ENCODE assay signal across 17 mouse cellular contexts in the genomic region with DNA sequence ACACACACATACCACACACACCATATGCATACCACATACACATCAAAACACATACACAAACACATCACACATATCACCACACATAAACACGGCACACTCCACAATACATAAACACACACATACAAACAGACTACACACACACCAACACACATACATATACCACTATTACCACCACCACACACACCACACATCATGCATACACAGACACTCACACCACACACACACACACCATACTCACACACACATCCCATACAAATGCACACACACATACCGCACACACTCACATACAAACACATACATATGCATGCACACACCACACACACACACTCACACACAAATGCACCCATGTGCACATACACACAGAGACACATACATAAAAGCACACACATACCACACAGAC. TPM values are rescaled to one million over a fixed set of nuclear protein-coding genes. Genes with fewer than 3 reads are reported as not detected.
DNase-seq lines count a peak whose midpoint lies in the region; ATAC-seq and TF ChIP-seq lines count a peak whose summit lies in the region.
"Had no signal": no experiment of that assay in that cellular context is flagged by ENCODE, and none has a peak within 500 bp of the region (broad histone marks: within the 10 kb centered on the region; RNA-seq: fewer than 3 reads in every experiment).

No protein-coding gene starts in this region.

- peak in 1 of 2 experiments; percentile 3 for DNase-seq in heart, adult 2 months
- no peak for DNase-seq in heart, adult 9 months (ENCODE audit: low spot score in 2 of 2)
- no peak for DNase-seq in liver, adult 2 months (ENCODE audit: extremely low read depth, low read depth, low spot score)
- DNase-seq in liver, result no peak
- DNase-seq in naive thymus-derived CD4-positive, alpha-beta T cell, adult 2 months (ENCODE audit: low read depth), result peak; percentile 8
- DNase-seq in left cerebral cortex, postnatal 36 days (ENCODE audit: low spot score in 2 of 2), result no peak
- no peak for DNase-seq in yolk sac, embryonic 10.5 days (ENCODE audit: low spot score)
- DNase-seq: adrenal gland, postnatal 14 days had no signal

- H3K27me3 ChIP-seq in heart, adult 2 months (ENCODE audit: control insufficient read depth, insufficient read depth, low read length), result no peaks in the 10 kb centered on the region
- no peaks in the 10 kb centered on the region for H3K27me3 ChIP-seq in liver, adult 2 months (ENCODE audit: control insufficient read depth, insufficient read depth, low read length)
- no peaks in the 10 kb centered on the region for H3K27me3 ChIP-seq in intestine, postnatal 0 days (replicated peaks; ENCODE audit: control insufficient read depth, insufficient read depth, low read length)
- H3K27me3 ChIP-seq: embryonic facial prominence, embryonic 13.5 days; hindbrain, embryonic 15.5 days had no signal

- H3K4me1 ChIP-seq in heart, adult 2 months (ENCODE audit: control insufficient read depth, insufficient read depth, low read length), result peaks cover 49% of the 10 kb centered on the region
- H3K4me1 ChIP-seq in liver, adult 2 months (ENCODE audit: control insufficient read depth, insufficient read depth, low read length), result peaks cover 52% of the 10 kb centered on the region
- 0 out of 2 replicates have a peak, but pooled peaks cover 12% of the 10 kb centered on the region for H3K4me1 ChIP-seq in intestine, postnatal 0 days (replicated peaks; ENCODE audit: control insufficient read depth, insufficient read depth, low read length)

- H3K36me3 ChIP-seq in heart, adult 2 months (ENCODE audit: control insufficient read depth, insufficient read depth, low read length), result peaks cover 27% of the 10 kb centered on the region
- peaks cover 16% of the 10 kb centered on the region for H3K36me3 ChIP-seq in liver, adult 2 months (ENCODE audit: control insufficient read depth, insufficient read depth, low read length)
- peaks cover 22% of the 10 kb centered on the region for H3K36me3 ChIP-seq in intestine, postnatal 0 days (ENCODE audit: control insufficient read depth, insufficient read depth)

- H3K9me3 ChIP-seq in intestine, postnatal 0 days (ENCODE audit: control insufficient read depth), result no peaks in the 10 kb centered on the region
- H3K9me3 ChIP-seq: embryonic facial prominence, embryonic 13.5 days; hindbrain, embryonic 15.5 days had no signal

- intact Hi-C loops in heart, adult 2 months (cut with DNase I), result no loop called here
- intact Hi-C loops in left cerebral cortex, postnatal 36 days (cut with DNase I), result no loop called here

- peak overlapping the region; percentile 80 for H3K27ac ChIP-seq in heart, adult 2 months
- H3K27ac ChIP-seq in liver, adult 2 months (replicated peaks; ENCODE audit: insufficient read depth, low read depth, low read length), result peak overlapping the region; percentile 98
- peak overlapping the region; percentile 79; the same call in 1 of the 2 replicates for H3K27ac ChIP-seq in intestine, postnatal 0 days (ENCODE audit: low read depth, low read length)

- TF ChIP-seq CTCF in heart, adult 2 months (IDR thresholded peaks at IDR 0.05), result no peak
- no peak for TF ChIP-seq CTCF in liver, adult 2 months (IDR thresholded peaks at IDR 0.05; ENCODE audit: low read depth, low read length)
- TF ChIP-seq CTCF in intestine, postnatal 0 days (IDR thresholded peaks at IDR 0.05; ENCODE audit: low read depth), result no peak

- peak overlapping the region; percentile 60 for H3K9ac ChIP-seq in heart, adult 2 months (ENCODE audit: low read depth, low read length)
- peak overlapping the region; percentile 72 for H3K9ac ChIP-seq in liver, adult 2 months (ENCODE audit: low read depth, low read length)
- no peak overlapping the region for H3K9ac ChIP-seq in intestine, postnatal 0 days (ENCODE audit: low read depth, low read length)
- H3K9ac ChIP-seq: hindbrain, embryonic 15.5 days had no signal

- WGBS in heart, adult 2 months, result 98% methylated on average over 2 of the region's 2 CpGs
- 73% methylated on average over 2 of the region's 2 CpGs for WGBS in liver, adult 2 months
- WGBS in intestine, postnatal 0 days, result 94% methylated on average over 2 of the region's 2 CpGs

- TF ChIP-seq POLR2A in heart, adult 2 months (IDR thresholded peaks at IDR 0.05; ENCODE audit: insufficient read depth, low read depth, low read length), result no peak
- no peak for TF ChIP-seq POLR2A in liver, adult 2 months (IDR thresholded peaks at IDR 0.05; ENCODE audit: extremely low read depth, insufficient read depth, low read length)

- H3K4me2 ChIP-seq in intestine, postnatal 0 days (replicated peaks; ENCODE audit: low read depth), result no peak overlapping the region
- H3K4me2 ChIP-seq: hindbrain, embryonic 15.5 days had no signal

- no peaks in the 10 kb centered on the region for H3K79me2 ChIP-seq in heart, adult 2 months (replicated peaks; ENCODE audit: control insufficient read depth, insufficient read depth, low read length)
- peaks cover 11% of the 10 kb centered on the region for H3K79me2 ChIP-seq in liver, adult 2 months (ENCODE audit: control insufficient read depth, insufficient read depth, low read length)

- no peak for TF ChIP-seq EP300 in heart, adult 2 months (IDR thresholded peaks at IDR 0.05; ENCODE audit: insufficient read depth, low read depth, low read length)

- ATAC-seq in intestine, postnatal 0 days, result no peak

- no peak overlapping the region for H3K4me3 ChIP-seq in heart, adult 2 months
- H3K4me3 ChIP-seq in liver, adult 2 months (ENCODE audit: insufficient read depth, low read depth, low read length), result peak overlapping the region; percentile 48
- no peak overlapping the region for H3K4me3 ChIP-seq in intestine, postnatal 0 days (ENCODE audit: low read depth, low read length)
- H3K4me3 ChIP-seq: embryonic facial prominence, embryonic 13.5 days; hindbrain, embryonic 15.5 days had no signal

RNA-seq across cellular contexts. Expression of a gene that starts 1.5 kb away (rescaled TPM):
- total RNA-seq in heart, adult 2 months (2021), result 100 to 1,000 TPM; 112 to 148 TPM
- 108 and 180 TPM in 2 replicates for polyA plus RNA-seq in heart, adult 2 months (2012; rRNA removed)
- total RNA-seq in liver, adult 2 months (2014; rRNA removed), result 87.4 and 97.7 TPM in 2 replicates
- polyA plus RNA-seq in liver, adult 2 months (2012; rRNA removed), result 154 and 158 TPM in 2 replicates
- 3.1 and 3.7 TPM in 2 replicates for polyA plus RNA-seq in intestine, postnatal 0 days (2015; fragmentation: Nextera tagmentation; extraction: Ambion mirVana)
- 10 to 100 TPM; 13.8 to 26.5 TPM for total RNA-seq in left cerebral cortex, postnatal 36 days (2021)

RNA-seq across cellular contexts. Expression of a gene that starts 13.4 kb away (rescaled TPM):
- 1 to 10 TPM; 2.6 to 6.3 TPM for total RNA-seq in heart, adult 2 months (2021)
- polyA plus RNA-seq in heart, adult 2 months (2012; rRNA removed), result not detected in 2 replicates
- total RNA-seq in liver, adult 2 months (2014; rRNA removed), result not detected in 2 replicates
- not detected in 2 replicates for polyA plus RNA-seq in liver, adult 2 months (2012; rRNA removed)
- polyA plus RNA-seq in intestine, postnatal 0 days (2015; fragmentation: Nextera tagmentation; extraction: Ambion mirVana), result not detected in 2 replicates
- not detected for total RNA-seq in left cerebral cortex, postnatal 36 days (2021)
- total RNA-seq: adrenal gland, postnatal 14 days; gastrocnemius, adult 8-10 months; layer of hippocampus, postnatal 25 days had no signal
- polyA plus RNA-seq: embryonic facial prominence, embryonic 13.5 days; forebrain, embryonic 11.5 days; heart, postnatal 0 days; hindbrain, embryonic 15.5 days; kidney, postnatal 0 days; limb, embryonic 14.5 days had no signal

RNA-seq across cellular contexts. Expression of a gene that starts 18.7 kb away (rescaled TPM):
- 10 to 100 TPM; 21.6 to 25.3 TPM for total RNA-seq in heart, adult 2 months (2021)
- 23.9 and 35.1 TPM in 2 replicates for polyA plus RNA-seq in heart, adult 2 months (2012; rRNA removed)
- total RNA-seq in liver, adult 2 months (2014; rRNA removed), result 12.2 and 14.7 TPM in 2 replicates
- polyA plus RNA-seq in liver, adult 2 months (2012; rRNA removed), result 20.3 and 20.6 TPM in 2 replicates
- 23.7 and 24.7 TPM in 2 replicates for polyA plus RNA-seq in intestine, postnatal 0 days (2015; fragmentation: Nextera tagmentation; extraction: Ambion mirVana)
- 10 to 100 TPM; 22.3 to 28.8 TPM for total RNA-seq in left cerebral cortex, postnatal 36 days (2021)

RNA-seq across cellular contexts. Expression of a gene that starts 18.7 kb away (rescaled TPM):
- 10 to 100 TPM; 15.3 to 16.9 TPM for total RNA-seq in heart, adult 2 months (2021)
- 15.3 and 18.4 TPM in 2 replicates for polyA plus RNA-seq in heart, adult 2 months (2012; rRNA removed)
- 4.1 and 6.2 TPM in 2 replicates for total RNA-seq in liver, adult 2 months (2014; rRNA removed)
- polyA plus RNA-seq in liver, adult 2 months (2012; rRNA removed), result 6.0 and 9.6 TPM in 2 replicates
- polyA plus RNA-seq in intestine, postnatal 0 days (2015; fragmentation: Nextera tagmentation; extraction: Ambion mirVana), result 7.1 and 9.1 TPM in 2 replicates
- total RNA-seq in left cerebral cortex, postnatal 36 days (2021), result 10 to 100 TPM; 17.7 to 26.0 TPM

RNA-seq across cellular contexts. Expression of a gene that starts 27.1 kb away (rescaled TPM):
- 1 to 10 TPM; 4.6 to 6.0 TPM for total RNA-seq in heart, adult 2 months (2021)
- polyA plus RNA-seq in heart, adult 2 months (2012; rRNA removed), result 7.6 and 14.7 TPM in 2 replicates
- total RNA-seq in liver, adult 2 months (2014; rRNA removed), result 4.2 and 5.1 TPM in 2 replicates
- 5.9 and 8.6 TPM in 2 replicates for polyA plus RNA-seq in liver, adult 2 months (2012; rRNA removed)
- 0.03 and 0.04 TPM in 2 replicates for polyA plus RNA-seq in intestine, postnatal 0 days (2015; fragmentation: Nextera tagmentation; extraction: Ambion mirVana)
- total RNA-seq in left cerebral cortex, postnatal 36 days (2021), result 10 to 100 TPM in 1 of 2 experiments, 1 to 10 TPM in 1; 7.8 to 13.6 TPM
